Mouse (Mus musculus) layer of hippocampus, postnatal 14 days (tissue): ENCODE data around the gene Oscp1. TPM values are rescaled to one million over a fixed set of nuclear protein-coding genes. Genes with fewer than 3 reads are reported as not detected.

Source experiments
- total RNA-seq, 2 experiments: library from RNA; stranded (reverse); gene quantifications; 2 replicates each; pipeline ENCODE4 v1.2.3; 2021

The Oscp1 gene
- total RNA-seq, 2 experiments from 2014 or later: 45.5 to 49.0 TPM

Other genes with a start within 250 kb of the Oscp1 start
- 1 to 10 TPM; 3.3 to 4.2 TPM for gene Csf3r, start 34.0 kb upstream of the Oscp1 start, total RNA-seq
- gene Mrps15, start 11.6 kb upstream of the Oscp1 start, total RNA-seq: 10 to 100 TPM; 46.6 to 47.9 TPM
- 10 to 100 TPM; 12.9 to 13.1 TPM for gene Lsm10, start 38.1 kb downstream of the Oscp1 start, total RNA-seq
- 10 to 100 TPM; 20.8 to 21.3 TPM for gene Stk40, start 45.4 kb downstream of the Oscp1 start, total RNA-seq
- gene Eva1b, start 89.2 kb downstream of the Oscp1 start, total RNA-seq: 1 to 10 TPM; 6.5 to 6.7 TPM
- gene Sh3d21, start 104.9 kb downstream of the Oscp1 start, total RNA-seq: 1 to 10 TPM; 1.2 to 1.8 TPM
- gene Thrap3, start 144.2 kb downstream of the Oscp1 start, total RNA-seq: 100 to 1,000 TPM; 142 to 149 TPM
- gene Map7d1, start 197.8 kb downstream of the Oscp1 start, total RNA-seq: 100 to 1,000 TPM; 222 to 233 TPM
- 10 to 100 TPM; 83.9 to 88.2 TPM for gene Trappc3, start 203.8 kb downstream of the Oscp1 start, total RNA-seq
- gene Col8a2, start 228.2 kb downstream of the Oscp1 start, total RNA-seq: 1 to 10 TPM; 1.9 to 8.4 TPM